Mouse (Mus musculus) right cerebral cortex, adult 2 months (tissue): Measurements from ENCODE around the gene Tenm2.

Experiments used
- DNase-seq, 2 experiments: peaks; one replicate each; pipeline ENCODE4 v3.0.0; 2021 to 2022; ENCODE audit warnings: low spot score in 2 of 2

Gene Tenm2

GRCm38 (mm10) chr11:36362514-36362913 is 873.2 kb downstream of the Tenm2 start:
- no peak for DNase-seq

DNA sequence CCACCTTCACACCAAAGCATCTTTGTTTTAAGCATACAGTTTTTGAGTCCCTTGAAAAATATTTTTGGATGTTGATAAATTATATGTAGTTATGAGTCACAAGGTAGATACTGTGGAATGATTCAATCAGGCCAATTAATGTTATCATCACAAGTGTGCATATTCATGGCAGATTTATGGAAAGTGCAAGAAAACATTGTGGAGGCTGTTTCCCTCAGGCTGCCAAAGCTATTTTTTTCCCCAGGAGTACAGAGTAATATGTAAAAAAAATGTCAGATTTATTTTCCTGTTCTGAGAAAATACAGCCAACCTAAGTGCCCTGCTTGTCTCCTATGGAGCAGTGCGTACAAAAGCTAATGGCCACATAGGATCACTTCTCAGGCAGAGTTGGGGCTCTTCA is 882.5 kb downstream of the Tenm2 start:
- DNase-seq, result no peak

DNA sequence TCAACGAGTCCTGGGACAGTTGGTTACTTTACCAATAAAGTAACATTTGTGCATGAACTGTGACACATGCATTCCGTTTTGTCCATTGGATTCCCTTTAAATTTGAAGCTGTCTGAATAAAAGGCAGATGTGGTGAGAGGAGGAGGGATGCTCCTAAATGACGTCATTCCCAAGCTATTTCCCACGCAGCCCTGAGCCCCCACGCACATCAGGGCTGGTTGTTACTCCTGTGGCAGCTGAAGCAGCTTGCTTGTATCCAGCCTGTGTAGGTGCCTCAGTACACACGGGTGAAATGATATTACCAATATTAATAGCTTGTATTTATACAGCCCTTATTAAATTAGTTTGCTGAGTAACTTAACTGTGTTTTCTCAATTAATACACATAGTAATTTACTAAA is 884.0 kb downstream of the Tenm2 start:
- DNase-seq, result peak in 1 of 2 experiments; percentile 25

- DNase-seq, result no peak
Measured at GRCm38 (mm10) chr11:36351341-36351740, 884.4 kb downstream of the Tenm2 start.

GRCm38 (mm10) chr11:36350264-36350663 is 885.5 kb downstream of the Tenm2 start:
- DNase-seq, result no peak

GRCm38 (mm10) chr11:36349856-36350255 is 885.9 kb downstream of the Tenm2 start:
- no peak for DNase-seq

DNA sequence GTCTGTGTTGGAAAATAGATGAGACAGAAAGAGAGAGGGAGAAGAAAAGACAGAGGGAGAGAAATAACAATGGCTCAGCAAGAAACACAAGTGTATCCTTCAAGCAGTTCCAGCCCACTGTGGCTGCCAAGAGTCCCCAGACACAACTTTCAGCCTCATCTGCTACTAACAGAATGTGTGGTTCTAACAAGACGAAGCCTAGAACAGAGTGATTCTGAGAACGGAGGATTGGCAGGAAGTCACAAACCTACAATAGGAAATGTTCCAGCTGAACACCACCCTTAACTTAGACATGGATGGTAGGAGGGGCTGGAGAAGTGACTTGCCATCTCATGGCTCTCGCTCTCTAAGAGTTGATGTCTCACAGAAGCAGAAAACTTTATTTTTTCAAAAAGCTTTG is 894.0 kb downstream of the Tenm2 start:
- peak in 1 of 2 experiments; percentile 22 for DNase-seq

DNA sequence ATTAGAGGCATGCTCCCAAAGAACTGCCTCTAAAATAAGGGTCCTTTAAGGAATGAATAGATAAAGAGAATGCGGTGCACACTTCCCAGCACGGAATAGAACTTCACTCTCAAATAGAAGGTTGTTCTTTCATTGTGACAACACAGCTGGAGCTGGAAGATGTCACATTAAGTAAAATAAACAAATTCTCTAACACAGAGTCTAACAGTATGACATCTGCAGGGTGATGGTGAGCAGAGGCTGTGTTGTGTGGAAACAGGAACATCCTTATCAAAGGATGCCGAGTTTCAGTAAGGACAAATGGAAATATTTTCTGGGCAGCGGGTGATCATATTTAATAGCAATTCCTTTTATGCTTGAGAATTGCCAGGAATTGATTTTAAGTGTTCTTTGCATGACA is 897.3 kb downstream of the Tenm2 start:
- DNase-seq, result no peak

DNA sequence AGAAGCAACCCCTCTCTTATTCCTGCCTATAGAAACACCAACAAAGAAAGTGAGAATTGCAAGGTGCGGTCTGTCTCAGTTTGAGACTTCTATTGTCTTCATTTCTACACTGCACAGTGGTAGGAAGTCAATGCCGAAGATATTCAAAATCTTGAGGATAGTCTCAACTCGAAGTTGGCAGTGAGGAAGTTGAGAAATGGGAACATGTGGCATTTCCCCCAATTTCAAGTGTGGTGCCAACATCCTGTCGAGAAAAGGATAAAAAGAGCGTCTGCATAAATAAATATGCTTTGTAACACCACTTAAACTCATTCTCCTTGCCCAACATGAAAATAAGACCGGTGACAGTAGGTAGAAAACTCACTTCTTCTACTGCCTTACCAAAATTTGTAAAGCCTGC is 898.7 kb downstream of the Tenm2 start:
- DNase-seq, result peak in 1 of 2 experiments; percentile 13

GRCm38 (mm10) chr11:36335147-36335546 is 900.6 kb downstream of the Tenm2 start:
- no peak for DNase-seq

DNA sequence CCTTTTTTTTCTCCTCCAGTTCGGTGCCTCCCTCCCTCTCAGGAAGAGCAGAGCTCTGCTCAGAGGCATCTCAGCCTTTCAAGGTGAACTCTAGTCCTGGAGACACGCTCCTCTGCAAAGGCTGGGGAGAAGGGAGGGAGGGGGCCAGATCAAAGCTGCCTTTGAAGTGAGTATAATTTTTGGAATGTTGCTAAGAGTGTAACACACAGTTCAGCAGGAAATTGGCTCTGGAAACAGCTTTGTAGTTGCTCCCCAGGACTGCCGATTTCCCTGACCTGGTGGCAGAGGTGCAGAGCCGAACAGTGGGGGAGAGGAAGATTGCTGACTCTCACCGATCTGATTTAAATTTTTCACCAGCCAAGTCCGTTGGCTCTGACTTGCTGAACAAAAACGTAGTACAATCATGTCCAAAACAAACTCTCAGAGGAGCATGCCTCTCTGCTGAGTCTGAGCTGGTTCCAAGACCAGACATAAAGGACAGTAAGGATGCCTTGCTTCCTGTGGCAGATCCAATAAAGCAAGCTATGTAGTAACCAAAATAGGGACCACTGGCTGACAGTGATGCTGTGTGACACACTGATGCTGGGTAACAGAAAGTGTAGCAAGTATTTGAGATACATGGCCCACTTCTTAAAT is 901.5 kb downstream of the Tenm2 start:
- no peak for DNase-seq

GRCm38 (mm10) chr11:36332222-36332621 is 903.5 kb downstream of the Tenm2 start:
- DNase-seq, result no peak

DNA sequence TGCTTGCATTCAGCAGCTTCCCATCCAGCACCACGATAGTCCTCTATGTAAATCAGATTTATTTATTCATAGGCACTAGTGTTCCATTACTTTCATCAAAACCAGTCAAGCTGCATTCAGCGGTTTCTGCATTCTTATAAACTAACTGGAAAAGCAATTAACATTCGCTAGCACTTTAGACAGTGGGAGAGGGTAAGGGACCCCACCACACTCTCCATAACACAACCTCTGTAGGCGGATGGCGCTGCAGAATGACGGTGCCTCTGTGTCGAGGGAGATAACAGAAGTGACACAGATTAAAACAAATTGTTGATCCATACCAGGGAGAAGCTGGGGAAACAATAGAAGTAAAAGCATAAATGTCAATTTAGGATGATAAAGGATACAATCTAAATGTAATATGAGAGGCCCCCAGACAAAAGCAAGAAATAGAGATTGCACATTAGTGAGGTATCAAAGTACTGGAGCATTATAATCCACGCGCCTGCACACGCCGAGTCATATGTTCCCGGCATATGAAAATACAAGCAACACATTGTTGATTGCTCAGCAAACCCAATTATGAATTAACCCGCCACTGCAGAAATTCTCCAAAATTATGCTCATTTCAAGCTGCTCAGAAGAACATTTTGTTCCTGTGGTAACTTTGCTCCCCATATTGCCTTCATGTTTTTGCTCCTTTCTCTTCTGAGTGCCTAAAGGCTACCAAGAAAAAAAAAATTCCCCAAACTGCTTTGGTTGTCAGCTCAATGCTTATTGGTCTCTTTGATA is 904.2 kb downstream of the Tenm2 start:
- DNase-seq, result no peak

DNA sequence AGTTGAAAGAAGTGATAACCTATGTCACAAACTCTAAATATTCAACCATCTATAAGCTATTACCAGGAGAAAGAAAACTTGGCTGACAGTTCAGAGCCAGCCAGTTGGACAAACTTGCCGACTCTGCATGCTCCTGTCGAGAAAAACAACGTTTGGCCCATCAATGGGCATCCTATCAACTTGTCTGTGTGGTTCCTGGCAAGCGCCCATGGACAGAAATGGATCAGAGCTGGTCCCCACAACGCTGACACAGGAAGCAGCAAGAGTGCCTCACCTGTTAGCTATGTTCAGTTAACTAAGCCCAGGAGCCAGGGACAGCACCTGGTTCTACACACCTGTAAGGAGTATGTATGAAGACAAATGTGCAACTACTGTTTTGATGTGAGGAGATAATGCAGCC is 908.5 kb downstream of the Tenm2 start:
- DNase-seq, result no peak

DNA sequence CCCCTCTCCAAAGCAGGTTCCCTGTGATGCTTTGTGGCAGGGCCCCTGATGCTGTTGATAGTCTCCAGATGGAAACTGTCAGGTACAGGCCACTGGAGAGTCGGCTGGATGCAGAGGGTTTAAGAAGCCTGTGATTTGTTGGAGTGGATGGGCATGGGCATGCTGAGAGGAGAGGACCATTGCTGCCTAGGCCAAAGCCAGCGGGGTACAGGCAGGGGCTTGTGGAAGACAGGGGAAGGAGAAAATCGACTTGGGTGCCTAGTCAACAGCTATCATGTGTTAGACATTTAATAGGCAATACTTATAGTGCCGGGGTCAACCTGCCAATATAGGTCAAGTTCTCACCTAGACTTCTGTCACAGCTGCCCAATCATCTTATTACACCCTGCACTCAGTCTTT is 926.4 kb downstream of the Tenm2 start:
- no peak for DNase-seq

- peak; percentile 36 to 47 for DNase-seq
Measured at GRCm38 (mm10) chr11:36307276-36307675, 928.5 kb downstream of the Tenm2 start.

DNA sequence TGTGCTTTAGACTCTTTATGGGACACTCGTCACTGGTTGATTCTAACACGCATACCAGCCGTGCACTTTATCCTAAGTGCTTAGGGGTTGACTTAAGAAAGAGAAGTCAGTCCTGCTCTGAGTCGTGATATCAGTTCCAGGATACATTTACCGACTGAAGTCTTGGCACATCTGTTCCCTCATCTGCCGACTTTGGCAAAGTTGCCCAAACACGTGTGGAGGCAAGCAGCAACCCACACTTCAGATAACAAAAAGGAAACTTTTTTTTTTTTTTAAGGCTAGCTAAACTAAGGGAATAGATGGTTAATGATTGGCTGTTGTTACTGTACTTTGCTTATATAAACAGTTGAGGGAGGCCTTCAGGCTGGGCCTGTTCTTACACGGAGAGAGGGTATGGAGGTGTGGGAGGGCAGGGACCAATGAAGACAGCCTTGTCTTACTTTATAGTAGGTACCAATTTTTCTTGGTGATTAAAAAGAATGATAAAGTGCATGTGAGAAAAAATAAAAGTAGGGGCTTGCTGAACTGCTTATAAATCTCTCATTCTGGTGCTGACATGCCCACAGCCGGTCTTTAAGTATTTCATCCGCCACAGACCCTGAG is 930.3 kb downstream of the Tenm2 start:
- DNase-seq, result no peak

GRCm38 (mm10) chr11:36302913-36303371 is 932.8 kb downstream of the Tenm2 start:
- DNase-seq, result no peak

GRCm38 (mm10) chr11:36302096-36302495 is 933.7 kb downstream of the Tenm2 start:
- peak in 1 of 2 experiments; percentile 22 for DNase-seq

- no peak for DNase-seq
Measured at GRCm38 (mm10) chr11:36296568-36296967, 939.2 kb downstream of the Tenm2 start.

DNA sequence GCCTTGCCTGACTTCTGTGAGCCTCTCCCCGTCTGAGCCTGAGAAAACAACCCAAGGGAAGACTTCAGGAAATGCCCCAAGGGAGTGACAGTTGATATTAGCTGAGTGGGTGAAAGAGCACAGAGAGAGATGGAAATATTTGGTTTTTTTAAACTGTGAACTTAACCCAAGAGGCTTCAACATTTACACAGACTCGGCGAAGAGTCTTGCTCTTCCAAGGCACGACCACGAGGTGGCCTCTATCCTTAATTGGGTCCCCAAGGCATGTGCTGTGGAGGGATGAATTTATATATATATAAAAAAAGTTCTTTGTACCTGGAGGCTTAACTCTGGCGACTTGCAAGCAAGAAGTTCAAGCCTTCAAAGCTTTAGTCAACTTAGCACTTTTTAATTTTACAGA is 943.6 kb downstream of the Tenm2 start:
- no peak for DNase-seq

DNA sequence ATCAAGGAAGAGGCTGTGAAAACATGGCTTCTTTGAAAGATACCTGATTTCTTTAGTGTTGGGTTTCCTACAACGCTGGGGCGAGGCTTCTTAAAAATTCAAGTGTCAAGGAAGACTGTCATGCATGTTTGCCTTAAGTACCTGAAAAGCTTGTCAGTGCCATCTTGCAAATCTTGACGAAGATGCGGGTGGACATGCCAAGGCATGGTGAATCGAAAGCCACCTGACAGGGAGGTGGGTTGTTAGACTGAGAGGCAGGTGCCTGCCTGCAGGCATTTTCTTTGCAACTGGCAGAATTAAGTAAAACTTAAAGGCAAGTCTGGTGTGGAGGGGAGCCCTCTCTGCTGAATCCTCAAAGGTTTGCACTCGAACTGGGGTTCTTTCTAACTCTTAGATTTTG is 949.5 kb downstream of the Tenm2 start:
- DNase-seq, result no peak

- no peak for DNase-seq
Measured at GRCm38 (mm10) chr11:36280533-36280932, 955.2 kb downstream of the Tenm2 start.
